Mouse (Mus musculus): ENCODE measurements at regions not wholly inside any gene's neighbourhood (a gene's known extent, or its start where the extent isn't known, plus 50 kb on each side); places are given as distances from the start of the nearest gene placed in this dataset.

DNA sequence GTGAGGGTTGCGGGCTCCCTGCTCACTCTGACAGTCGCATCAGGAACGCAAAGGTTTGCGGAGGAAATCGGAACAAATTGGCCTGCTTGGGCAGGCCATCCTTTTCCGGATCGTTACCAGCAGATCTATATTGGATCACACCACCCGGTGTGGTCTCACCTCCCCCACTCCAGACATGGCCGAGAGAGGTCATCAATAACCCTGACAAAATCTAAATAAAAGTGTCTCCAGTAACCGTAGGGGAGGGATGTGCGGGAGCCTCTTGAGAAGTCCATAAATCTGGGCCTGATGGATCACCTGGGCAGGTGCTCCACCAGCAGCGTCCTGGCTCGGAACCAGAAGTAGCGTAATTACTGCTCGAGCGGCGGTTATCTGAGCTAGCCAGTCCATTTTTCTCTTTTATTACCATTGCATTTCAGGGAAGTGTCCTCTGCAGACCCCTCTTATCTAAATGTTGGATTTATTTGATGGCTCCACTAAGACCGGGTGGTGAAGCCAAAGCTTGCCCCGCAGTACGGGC is 249.8 kb downstream of the Matn1 start:
- 82% methylated on average over 20 of the region's 20 CpGs for WGBS
- no peak overlapping the region for H3K9ac ChIP-seq
- H3K27ac ChIP-seq (ENCODE audit: poor library complexity, severe bottlenecking) = no peak overlapping the region
- no peaks in the 10 kb centered on the region for H3K9me3 ChIP-seq (replicated peaks)
- H3K27me3 ChIP-seq (replicated peaks) = no peaks in the 10 kb centered on the region
- no peaks in the 10 kb centered on the region for H3K36me3 ChIP-seq
- no peak overlapping the region for H3K4me2 ChIP-seq
- H3K4me3 ChIP-seq = no peak overlapping the region
- no peak for ATAC-seq (ENCODE audit: insufficient number of reproducible peaks, low FRiP score)
- peaks cover 7% of the 10 kb centered on the region; the same call in 1 of the 2 replicates for H3K4me1 ChIP-seq (replicated peaks)

- Histone ChIP-seq H3K4me3 (no peak overlapping the region), H3K9ac (no peak overlapping the region), H3K27ac (ENCODE audit: poor library complexity, severe bottlenecking) (no peak overlapping the region), H3K27me3 (replicated peaks) (no peaks in the 10 kb centered on the region), H3K9me3 (replicated peaks) (no peaks in the 10 kb centered on the region), H3K4me2 (no peak overlapping the region), H3K4me1 (replicated peaks) (peaks cover 5% of the 10 kb centered on the region; the same call in 1 of the 2 replicates), H3K36me3 (no peaks in the 10 kb centered on the region)
- no peak for ATAC-seq (ENCODE audit: insufficient number of reproducible peaks, low FRiP score)
- 73% methylated on average over 4 of the region's 4 CpGs for WGBS
These were observed 252.0 kb downstream of the Matn1 start for GRCm38 (mm10) chr4:131196147-131196546.

GRCm38 (mm10) chr4:131203721-131204120 is 259.5 kb downstream of the Matn1 start:
- H3K27ac ChIP-seq (ENCODE audit: poor library complexity, severe bottlenecking) = no peak overlapping the region
- no peak overlapping the region for H3K9ac ChIP-seq
- H3K27me3 ChIP-seq (replicated peaks) = 0 out of 2 replicates have a peak, but pooled peaks cover 5% of the 10 kb centered on the region
- 87% methylated on average over 12 of the region's 12 CpGs for WGBS
- no peaks in the 10 kb centered on the region for H3K36me3 ChIP-seq
- H3K4me1 ChIP-seq (replicated peaks) = no peaks in the 10 kb centered on the region
- H3K4me3 ChIP-seq = no peak overlapping the region
- H3K4me2 ChIP-seq = no peak overlapping the region
- H3K9me3 ChIP-seq (replicated peaks) = no peaks in the 10 kb centered on the region
- ATAC-seq (ENCODE audit: insufficient number of reproducible peaks, low FRiP score) = no peak

DNA sequence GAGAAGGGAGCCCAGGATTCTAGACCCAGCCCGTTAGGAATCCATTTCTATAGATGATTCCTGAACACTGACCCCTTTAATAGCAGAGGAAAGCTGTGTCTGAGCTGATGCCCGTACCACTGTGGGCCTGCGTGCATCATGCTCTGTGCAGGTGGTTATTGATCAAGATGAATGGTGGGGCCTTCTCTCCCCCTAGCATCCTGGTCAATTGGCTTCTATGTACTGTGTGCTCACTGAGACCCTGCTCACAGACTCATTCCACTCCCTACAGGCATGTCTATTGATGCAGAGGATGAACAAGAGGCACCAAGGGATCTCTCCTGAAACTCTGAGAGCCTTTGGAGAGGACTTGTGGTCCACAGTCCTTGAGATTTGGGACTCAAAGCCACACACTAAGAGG is 260.5 kb downstream of the Matn1 start:
- no peak overlapping the region for H3K4me3 ChIP-seq
- no peaks in the 10 kb centered on the region for H3K36me3 ChIP-seq
- no peak for ATAC-seq (ENCODE audit: insufficient number of reproducible peaks, low FRiP score)
- H3K27me3 ChIP-seq (replicated peaks) = 0 out of 2 replicates have a peak, but pooled peaks cover 5% of the 10 kb centered on the region
- H3K27ac ChIP-seq (ENCODE audit: poor library complexity, severe bottlenecking) = no peak overlapping the region
- H3K9ac ChIP-seq = no peak overlapping the region
- no peak overlapping the region for H3K4me2 ChIP-seq
- H3K9me3 ChIP-seq (replicated peaks) = no peaks in the 10 kb centered on the region
- no peaks in the 10 kb centered on the region for H3K4me1 ChIP-seq (replicated peaks)
- 86% methylated on average over 3 of the region's 3 CpGs for WGBS

GRCm38 (mm10) chr4:131205127-131205526 is 260.9 kb downstream of the Matn1 start:
- H3K4me1 ChIP-seq (replicated peaks) = no peaks in the 10 kb centered on the region
- 0 out of 2 replicates have a peak, but pooled peaks cover 1% of the 10 kb centered on the region for H3K9me3 ChIP-seq (replicated peaks)
- no peak overlapping the region for H3K4me3 ChIP-seq
- H3K9ac ChIP-seq = no peak overlapping the region
- 68% methylated on average over 2 of the region's 2 CpGs for WGBS
- ATAC-seq (ENCODE audit: insufficient number of reproducible peaks, low FRiP score) = no peak
- H3K36me3 ChIP-seq = no peaks in the 10 kb centered on the region
- no peak overlapping the region for H3K4me2 ChIP-seq
- H3K27me3 ChIP-seq (replicated peaks) = 0 out of 2 replicates have a peak, but pooled peaks cover 5% of the 10 kb centered on the region
- no peak overlapping the region for H3K27ac ChIP-seq (ENCODE audit: poor library complexity, severe bottlenecking)

DNA sequence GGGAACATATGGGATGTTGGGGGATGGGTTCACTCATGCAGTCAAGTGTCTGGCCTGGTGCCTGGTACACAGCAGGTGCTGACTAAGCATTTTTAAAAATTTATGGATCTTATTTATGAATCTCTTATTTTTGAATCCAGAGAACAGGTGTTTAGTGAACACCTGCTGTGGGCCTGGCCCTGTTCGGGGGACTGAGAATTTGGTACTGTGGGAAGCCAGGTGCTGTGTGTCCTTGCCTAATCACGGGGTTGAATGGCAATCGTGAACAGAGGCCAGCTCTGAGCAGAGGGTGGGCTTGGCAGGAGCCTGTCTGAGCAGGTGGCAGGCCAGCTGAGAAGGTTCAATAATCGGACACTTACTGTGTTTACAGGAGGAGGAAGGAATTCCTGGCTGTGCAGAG is 261.5 kb downstream of the Matn1 start:
- Histone ChIP-seq H3K27me3 (replicated peaks) (0 out of 2 replicates have a peak, but pooled peaks cover 5% of the 10 kb centered on the region), H3K4me2 (no peak overlapping the region), H3K4me3 (no peak overlapping the region), H3K9me3 (replicated peaks) (peaks cover 6% of the 10 kb centered on the region), H3K9ac (no peak overlapping the region), H3K36me3 (no peaks in the 10 kb centered on the region), H3K4me1 (replicated peaks) (no peaks in the 10 kb centered on the region), H3K27ac (ENCODE audit: poor library complexity, severe bottlenecking) (no peak overlapping the region)
- no peak for ATAC-seq (ENCODE audit: insufficient number of reproducible peaks, low FRiP score)
- 67% methylated on average over 4 of the region's 4 CpGs for WGBS

DNA sequence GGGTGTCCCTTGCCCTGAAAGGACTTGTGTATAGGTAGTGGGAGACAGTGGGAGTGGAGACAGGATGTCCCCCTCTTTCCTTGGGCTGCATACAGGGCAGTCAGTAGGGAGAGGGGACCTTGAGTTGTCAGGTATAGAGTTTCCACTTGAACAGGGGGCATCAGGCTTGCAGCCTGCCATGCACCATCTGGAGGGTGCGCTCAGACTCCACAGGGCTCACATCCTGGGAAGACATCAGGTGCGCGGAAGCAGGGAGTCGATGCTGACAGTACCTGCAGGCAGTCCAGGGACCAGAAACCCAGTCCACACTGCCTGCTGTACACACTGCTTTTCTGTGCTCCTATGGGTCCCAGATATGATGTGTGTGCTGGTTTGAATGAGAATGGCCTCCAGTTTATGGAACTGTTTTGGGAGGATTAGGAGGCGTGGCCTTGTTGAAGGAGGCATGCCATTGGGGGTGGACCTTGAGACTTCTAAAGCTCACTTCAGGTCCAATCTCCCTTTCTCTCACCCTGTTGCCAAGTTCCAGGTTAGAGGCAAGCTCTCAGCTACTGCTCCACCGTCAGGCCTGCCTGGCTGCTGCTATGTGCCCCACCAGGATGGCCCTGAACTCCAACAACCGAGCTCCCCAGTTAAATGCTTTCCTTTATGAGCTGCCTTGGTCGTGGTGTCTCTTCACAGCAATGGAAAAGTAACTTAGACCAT is 262.1 kb downstream of the Matn1 start:
- Histone ChIP-seq H3K27ac (ENCODE audit: poor library complexity, severe bottlenecking) (no peak overlapping the region), H3K27me3 (replicated peaks) (0 out of 2 replicates have a peak, but pooled peaks cover 5% of the 10 kb centered on the region), H3K9ac (no peak overlapping the region), H3K4me2 (no peak overlapping the region), H3K9me3 (replicated peaks) (peaks cover 10% of the 10 kb centered on the region), H3K36me3 (no peaks in the 10 kb centered on the region), H3K4me1 (replicated peaks) (no peaks in the 10 kb centered on the region), H3K4me3 (no peak overlapping the region)
- ATAC-seq (ENCODE audit: insufficient number of reproducible peaks, low FRiP score) = no peak
- 74% methylated on average over 8 of the region's 8 CpGs for WGBS

- no peak for ATAC-seq (ENCODE audit: insufficient number of reproducible peaks, low FRiP score)
- H3K9ac ChIP-seq = no peak overlapping the region
- peaks cover 10% of the 10 kb centered on the region for H3K9me3 ChIP-seq (replicated peaks)
- no peaks in the 10 kb centered on the region for H3K4me1 ChIP-seq (replicated peaks)
- no peak overlapping the region for H3K4me3 ChIP-seq
- no peaks in the 10 kb centered on the region for H3K36me3 ChIP-seq
- H3K27me3 ChIP-seq (replicated peaks) = 0 out of 2 replicates have a peak, but pooled peaks cover 5% of the 10 kb centered on the region
- H3K4me2 ChIP-seq = no peak overlapping the region
- no peak overlapping the region for H3K27ac ChIP-seq (ENCODE audit: poor library complexity, severe bottlenecking)
- 54% methylated on average over 4 of the region's 4 CpGs for WGBS
These were observed 262.7 kb downstream of the Matn1 start for GRCm38 (mm10) chr4:131206886-131207200.

DNA sequence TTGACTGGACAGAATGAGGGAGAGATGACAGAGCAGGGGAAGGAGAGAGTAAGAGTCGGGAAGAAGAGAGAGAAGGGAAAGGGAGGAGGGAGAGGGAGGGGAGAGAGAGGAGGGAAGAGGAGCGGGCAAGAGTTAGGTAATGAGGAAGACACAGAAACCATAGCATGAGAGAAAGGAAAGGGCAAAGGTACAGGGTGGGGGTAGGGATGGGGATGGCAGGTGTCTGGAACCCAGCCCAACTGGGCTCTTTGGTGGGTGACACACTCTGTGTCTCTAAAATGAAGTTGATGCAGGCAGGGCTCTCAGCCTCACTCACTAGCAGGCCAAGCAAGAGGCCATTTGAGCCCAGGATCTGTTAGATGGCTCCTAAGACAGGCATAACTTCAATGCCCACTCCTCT is 263.1 kb downstream of the Matn1 start:
- Histone ChIP-seq H3K27me3 (replicated peaks) (0 out of 2 replicates have a peak, but pooled peaks cover 5% of the 10 kb centered on the region), H3K9me3 (replicated peaks) (peaks cover 10% of the 10 kb centered on the region), H3K36me3 (no peaks in the 10 kb centered on the region), H3K4me1 (replicated peaks) (no peaks in the 10 kb centered on the region), H3K4me3 (no peak overlapping the region), H3K27ac (ENCODE audit: poor library complexity, severe bottlenecking) (no peak overlapping the region), H3K9ac (no peak overlapping the region), H3K4me2 (no peak overlapping the region)
- no peak for ATAC-seq (ENCODE audit: insufficient number of reproducible peaks, low FRiP score)
- 60% methylated on average over 2 of the region's 2 CpGs for WGBS

DNA sequence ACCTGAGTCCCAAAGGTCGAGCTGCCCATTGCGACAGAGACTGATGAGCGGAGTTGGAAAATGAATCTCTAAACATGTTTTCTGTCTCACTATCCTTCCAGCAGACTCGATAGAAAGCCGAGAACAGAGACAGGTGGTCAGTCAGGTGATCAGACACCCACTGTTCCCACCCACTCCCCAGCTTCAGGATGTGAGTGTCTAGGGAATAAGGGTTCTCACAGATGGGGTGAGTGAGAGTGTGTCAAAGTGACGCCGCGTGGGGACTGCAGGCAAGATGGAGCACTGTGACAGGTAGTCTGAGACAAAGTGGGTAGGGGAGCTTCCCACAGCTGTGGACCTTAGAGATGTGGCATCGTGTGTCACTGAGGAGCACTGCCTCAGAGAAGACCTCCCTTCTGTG is 264.0 kb downstream of the Matn1 start:
- H3K36me3 ChIP-seq = no peaks in the 10 kb centered on the region
- H3K4me2 ChIP-seq = no peak overlapping the region
- ATAC-seq (ENCODE audit: insufficient number of reproducible peaks, low FRiP score) = no peak
- no peaks in the 10 kb centered on the region for H3K4me1 ChIP-seq (replicated peaks)
- WGBS = 76% methylated on average over 9 of the region's 9 CpGs
- H3K27ac ChIP-seq (ENCODE audit: poor library complexity, severe bottlenecking) = no peak overlapping the region
- no peak overlapping the region for H3K9ac ChIP-seq
- H3K27me3 ChIP-seq (replicated peaks) = 0 out of 2 replicates have a peak, but pooled peaks cover 5% of the 10 kb centered on the region
- H3K4me3 ChIP-seq = no peak overlapping the region
- H3K9me3 ChIP-seq (replicated peaks) = peaks cover 10% of the 10 kb centered on the region

DNA sequence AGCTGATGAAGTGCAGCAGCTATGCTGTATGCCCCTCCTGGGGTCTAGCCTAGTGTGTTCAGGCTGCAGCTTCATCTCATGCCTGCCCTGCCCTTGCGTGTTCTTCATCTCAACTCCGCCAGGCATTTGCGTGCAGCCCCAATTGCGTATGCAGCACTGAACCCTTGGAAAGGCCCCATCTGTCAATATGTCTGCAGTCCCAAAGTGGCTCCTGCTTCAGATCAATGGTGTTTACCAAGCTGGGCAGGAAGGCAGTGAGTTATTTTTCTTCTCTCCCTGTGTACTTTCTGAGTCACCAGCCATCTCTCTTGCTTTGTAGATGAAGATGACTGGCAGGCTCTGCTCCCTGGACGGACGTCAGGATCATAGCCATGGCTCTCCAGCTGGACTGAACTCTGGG is 264.5 kb downstream of the Matn1 start:
- no peak overlapping the region for H3K9ac ChIP-seq
- no peaks in the 10 kb centered on the region for H3K36me3 ChIP-seq
- WGBS = 68% methylated on average over 6 of the region's 6 CpGs
- H3K27ac ChIP-seq (ENCODE audit: poor library complexity, severe bottlenecking) = no peak overlapping the region
- H3K9me3 ChIP-seq (replicated peaks) = peaks cover 10% of the 10 kb centered on the region
- no peak overlapping the region for H3K4me2 ChIP-seq
- H3K27me3 ChIP-seq (replicated peaks) = 0 out of 2 replicates have a peak, but pooled peaks cover 5% of the 10 kb centered on the region
- H3K4me1 ChIP-seq (replicated peaks) = no peaks in the 10 kb centered on the region
- H3K4me3 ChIP-seq = no peak overlapping the region
- ATAC-seq (ENCODE audit: insufficient number of reproducible peaks, low FRiP score) = no peak
